Mouse (Mus musculus) MEL (cell line): Measurements from ENCODE around the gene Tmem42. TPM values are rescaled to one million over a fixed set of nuclear protein-coding genes. Genes with fewer than 3 reads are reported as not detected.

Experiments used
- DNase-seq: peaks from one replicate; pipeline ENCODE4 v3.0.0; 2011; ENCODE audit warnings: low read depth, low spot score
- H3K27ac ChIP-seq: 2 replicates; pipeline ENCODE4 v1.5.1; 2012; ENCODE audit warnings: low read depth, mild to moderate bottlenecking, control low read depth, low read length, moderate library complexity; ENCODE audit not compliant: control insufficient read depth
- H3K27me3 ChIP-seq, 2 experiments: fragments of 150-350 bp in 1 of 2; sonication (generic) in 1 of 2; 2 replicates each; pipeline ENCODE4 v1.6.1; 2012; ENCODE audit warnings: low read length in 2 of 2, mild to moderate bottlenecking in 2 of 2, improper control_type of control experiment in 1 of 2, moderate library complexity in 1 of 2; ENCODE audit not compliant: insufficient read depth in 2 of 2, control insufficient read depth in 1 of 2
- H3K36me3 ChIP-seq, 2 experiments: 2 replicates each; pipeline ENCODE4 v1.6.1; 2012 to 2014; ENCODE audit warnings: low read length in 2 of 2, improper control_type of control experiment in 1 of 2, inconsistent platforms in 1 of 2, mild to moderate bottlenecking in 1 of 2; ENCODE audit not compliant: insufficient read depth in 2 of 2, control insufficient read depth in 1 of 2
- H3K4me1 ChIP-seq, 2 experiments: fragments of 150-350 bp in 1 of 2; sonication (generic) in 1 of 2; 2 replicates each; pipeline ENCODE4 v1.6.1; 2012; ENCODE audit warnings: low read length in 2 of 2, improper control_type of control experiment in 1 of 2, mild to moderate bottlenecking in 1 of 2; ENCODE audit not compliant: insufficient read depth in 2 of 2, control insufficient read depth in 1 of 2
- H3K4me3 ChIP-seq, 2 experiments: fragments of 150-350 bp in 1 of 2; sonication (generic) in 1 of 2; 2 replicates each; pipeline ENCODE4 v1.5.1; 2012; ENCODE audit warnings: low read depth in 2 of 2, low read length in 2 of 2, mild to moderate bottlenecking in 2 of 2, moderate library complexity in 2 of 2, control low read depth in 1 of 2, improper control_type of control experiment in 1 of 2; ENCODE audit not compliant: control insufficient read depth in 1 of 2, insufficient read depth in 1 of 2
- H3K79me2 ChIP-seq: 2 replicates; pipeline ENCODE4 v1.6.1; 2012; ENCODE audit warnings: mild to moderate bottlenecking, low read length, moderate library complexity; ENCODE audit not compliant: control insufficient read depth, poor library complexity, insufficient read depth
- H3K9ac ChIP-seq: 2 replicates; pipeline ENCODE4 v1.6.1; 2012; ENCODE audit warnings: low read depth, mild to moderate bottlenecking, control low read depth, low read length, moderate library complexity; ENCODE audit not compliant: control insufficient read depth, poor library complexity, severe bottlenecking
- H3K9me3 ChIP-seq: fragments of 150-350 bp; sonication (generic); replicated peaks from 2 replicates; pipeline ENCODE4 v1.6.1; 2012; ENCODE audit warnings: mild to moderate bottlenecking, low read length, improper control_type of control experiment, moderate library complexity; ENCODE audit not compliant: insufficient read depth
- BHLHE40 ChIP-seq: IDR thresholded peaks from 2 replicates; pipeline ENCODE4 v1.6.1; 2012; ENCODE audit warnings: low read depth, mild to moderate bottlenecking, inconsistent platforms, low read length, improper control_type of control experiment, borderline replicate concordance
- CHD2 ChIP-seq: IDR thresholded peaks from 2 replicates; pipeline ENCODE4 v1.6.1; 2011; ENCODE audit warnings: low read length, improper control_type of control experiment
- CTCF ChIP-seq, 3 experiments: IDR thresholded peaks in 2 of 3; conservative IDR thresholded peaks in 1 of 3; 2 replicates each; pipeline ENCODE4 v1.5.1; 2011 to 2012; ENCODE audit warnings: low read length in 3 of 3, low read depth in 2 of 3, mild to moderate bottlenecking in 2 of 3, improper control_type of control experiment in 1 of 3, inconsistent platforms in 1 of 3, mixed read lengths in 1 of 3, moderate library complexity in 1 of 3; ENCODE audit not compliant: control insufficient read depth in 1 of 3, insufficient read depth in 1 of 3, poor library complexity in 1 of 3, severe bottlenecking in 1 of 3
- E2F4 ChIP-seq: IDR thresholded peaks from 2 replicates; pipeline ENCODE4 v1.6.1; 2011; ENCODE audit warnings: low read depth, low read length, improper control_type of control experiment, borderline replicate concordance
- GATA1 ChIP-seq: IDR thresholded peaks from 2 replicates; pipeline ENCODE4 v1.6.1; 2011; ENCODE audit warnings: low read depth, low read length, improper control_type of control experiment
- MEF2A ChIP-seq: IDR thresholded peaks from 2 replicates; pipeline ENCODE4 v1.6.1; 2014; ENCODE audit warnings: low read depth, mild to moderate bottlenecking, inconsistent platforms, low read length, improper control_type of control experiment; ENCODE audit not compliant: poor library complexity, insufficient replicate concordance, severe bottlenecking; ENCODE audit errors: extremely low read depth
- MYC ChIP-seq: IDR thresholded peaks from 2 replicates; pipeline ENCODE4 v1.6.1; 2011; ENCODE audit warnings: low read depth, mild to moderate bottlenecking, low read length, improper control_type of control experiment, moderate library complexity
- RAD21 ChIP-seq: IDR thresholded peaks from 2 replicates; pipeline ENCODE4 v1.6.1; 2011; ENCODE audit warnings: mild to moderate bottlenecking, low read depth, low read length, improper control_type of control experiment
- SIN3A ChIP-seq: IDR thresholded peaks from 2 replicates; pipeline ENCODE4 v1.6.1; 2012; ENCODE audit warnings: low read length, improper control_type of control experiment, inconsistent platforms
- USF1 ChIP-seq: IDR thresholded peaks from 2 replicates; pipeline ENCODE4 v1.6.1; 2014; ENCODE audit warnings: low read depth, mild to moderate bottlenecking, inconsistent platforms, low read length, improper control_type of control experiment, moderate library complexity
- USF2 ChIP-seq, 2 experiments: IDR thresholded peaks; 2 replicates each; pipeline ENCODE4 v1.6.1; 2011 to 2012; ENCODE audit warnings: improper control_type of control experiment in 2 of 2, low read length in 2 of 2, borderline replicate concordance in 1 of 2, inconsistent platforms in 1 of 2, low read depth in 1 of 2, mild to moderate bottlenecking in 1 of 2; ENCODE audit not compliant: insufficient read depth in 1 of 2
- ZKSCAN1 ChIP-seq: IDR thresholded peaks from 2 replicates; pipeline ENCODE4 v1.6.1; 2012; ENCODE audit warnings: low read depth, mild to moderate bottlenecking, inconsistent platforms, low read length, improper control_type of control experiment, moderate library complexity
- polyA plus RNA-seq, 2 experiments: library from polyadenylated mRNA; stranded (reverse) in 1 of 2; unstranded in 1 of 2; fragments of >175 nt in 1 of 2; fragments of >200 nt in 1 of 2; gene quantifications; 2 replicates each; pipeline versions ENCODE4 v1.2.1 to v1.2.4; 2012; ENCODE audit warnings: low replicate concordance in 2 of 2, low read depth in 1 of 2; ENCODE audit not compliant: insufficient read length in 2 of 2, insufficient read depth in 1 of 2, missing spikeins in 1 of 2
- total RNA-seq: library from RNA; depleted of rRNA; stranded (reverse); fragments of 300-350 nt; gene quantifications from 2 replicates; pipeline ENCODE4 v1.2.3, GENCODE M21; 2012

Tmem42 gene
- total and polyA plus RNA-seq, 3 experiments: 14.6 to 15.0 TPM; not detected in 1

DNA sequence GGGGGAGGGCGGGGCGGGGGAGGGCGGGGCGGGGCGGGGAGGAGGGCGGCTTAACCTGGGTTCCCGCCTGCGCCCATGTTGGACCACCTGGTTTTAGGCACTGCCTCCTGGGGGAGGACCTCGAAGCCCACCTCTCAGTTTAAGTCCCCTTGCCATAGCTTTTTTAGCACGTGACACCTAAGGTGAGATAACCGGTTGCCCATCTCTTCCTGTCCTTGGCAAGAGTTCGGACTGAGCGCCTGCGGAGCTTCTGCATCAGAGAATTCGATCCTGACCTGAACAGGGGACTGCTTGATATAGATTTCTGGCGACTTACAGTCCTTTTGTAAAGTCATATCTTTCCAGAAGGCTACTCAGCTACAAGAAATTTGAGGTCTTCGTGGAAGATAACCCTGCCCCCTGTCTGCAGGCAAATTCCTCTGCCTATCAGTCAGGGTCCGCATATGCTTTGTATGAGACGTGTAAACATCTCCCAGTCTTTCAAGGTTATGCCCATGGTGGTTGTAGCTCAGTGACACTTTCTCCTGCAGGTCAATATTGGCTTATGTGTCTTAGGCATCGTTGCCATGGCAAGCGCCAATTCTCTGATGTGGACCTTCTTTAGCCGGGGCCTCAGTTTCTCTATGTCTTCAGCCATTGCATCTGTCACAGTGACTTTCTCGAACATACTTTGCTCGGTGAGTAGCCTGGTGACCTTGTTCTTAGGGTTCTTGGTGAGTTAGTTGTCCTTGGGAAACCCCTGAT, 682 bp downstream of the Tmem42 start:
- Histone ChIP-seq H3K27ac (no peak overlapping the region), H3K4me1 (peaks cover 4 to 14% of the 10 kb centered on the region in 2 experiments; a peak in 3 of 4 replicates), H3K4me3 (peak overlapping the region; percentile 54 to 70), H3K27me3 (no peaks in the 10 kb centered on the region), H3K9ac (peak overlapping the region; percentile 50), H3K36me3 (peaks cover 9 to 25% of the 10 kb centered on the region in 2 experiments), H3K9me3 (no peaks in the 10 kb centered on the region), H3K79me2 (peaks cover 7% of the 10 kb centered on the region)
- TF ChIP-seq MYC: no peak
- TF ChIP-seq CTCF (IDR thresholded peaks at IDR 0.05 in 2 of 3, conservative IDR thresholded peaks at IDR 0.05 in 1 of 3; ENCODE audit: control insufficient read depth in 1 of 3, insufficient read depth in 1 of 3, low read depth in 2 of 3, low read length in 3 of 3, poor library complexity in 1 of 3, severe bottlenecking in 1 of 3): peak in 1 of 3 experiments; percentile 1; a peak in 1 of 6 replicates
- TF ChIP-seq USF1: peak; percentile 41; the same call in 1 of the 2 replicates
- no peak for TF ChIP-seq SIN3A
- TF ChIP-seq ZKSCAN1: no peak
- no peak for TF ChIP-seq CHD2
- TF ChIP-seq E2F4: no peak; the same call in 1 of the 2 replicates
- no peak; the same call in 1 of the 2 replicates for TF ChIP-seq BHLHE40
- no peak for DNase-seq

- no peak overlapping the region for H3K9ac ChIP-seq
- H3K27ac ChIP-seq: no peak overlapping the region
- no peaks in the 10 kb centered on the region for H3K9me3 ChIP-seq
- peaks cover 4 to 14% of the 10 kb centered on the region in 2 experiments for H3K4me1 ChIP-seq
- peaks cover 0 to 21% of the 10 kb centered on the region in 2 experiments; a peak in 2 of 4 replicates for H3K36me3 ChIP-seq
- no peaks in the 10 kb centered on the region for H3K27me3 ChIP-seq
- TF ChIP-seq GATA1 (no peak), MEF2A (no peak), USF1 (no peak), RAD21 (no peak), USF2 (IDR thresholded peaks at IDR 0.05; ENCODE audit: borderline replicate concordance in 1 of 2, insufficient read depth in 1 of 2, low read depth in 1 of 2, low read length in 2 of 2) (no peak)
- no peak for DNase-seq
- H3K79me2 ChIP-seq: peaks cover 7% of the 10 kb centered on the region
- H3K4me3 ChIP-seq: no peak overlapping the region
Observed at GRCm38 (mm10) chr9:123024201-123024600, 3.1 kb downstream of the Tmem42 start.
